Mouse (Mus musculus) kidney, adult 2 months (tissue): ENCODE measurements around the gene Cdip1. TPM values are rescaled to one million over a fixed set of nuclear protein-coding genes. Genes with fewer than 3 reads are reported as not detected.

Experiments
- DNase-seq: peaks from one replicate; pipeline ENCODE4 v3.0.0; 2021
- H3K27ac ChIP-seq: fragments of 200-500 bp; 2 replicates; pipeline ENCODE4 v1.5.1; 2012; ENCODE audit warnings: low read depth, low read length, control low read depth, inconsistent platforms; ENCODE audit not compliant: insufficient read depth
- H3K27me3 ChIP-seq: fragments of 200-500 bp; replicated peaks from 2 replicates; pipeline ENCODE4 v1.6.1; 2012; ENCODE audit warnings: mild to moderate bottlenecking, moderate library complexity, low read length, inconsistent platforms; ENCODE audit not compliant: control insufficient read depth, insufficient read depth
- H3K36me3 ChIP-seq: fragments of 200-500 bp; 2 replicates; pipeline ENCODE4 v1.6.1; 2012; ENCODE audit warnings: mild to moderate bottlenecking, moderate library complexity, low read length, inconsistent platforms; ENCODE audit not compliant: control insufficient read depth, insufficient read depth
- H3K4me1 ChIP-seq: fragments of 200-500 bp; 2 replicates; pipeline ENCODE4 v1.6.1; 2011; ENCODE audit warnings: low read length; ENCODE audit not compliant: control insufficient read depth, insufficient read depth
- H3K4me3 ChIP-seq: fragments of 200-500 bp; 2 replicates; pipeline ENCODE4 v1.5.1; 2011; ENCODE audit warnings: mild to moderate bottlenecking, low read depth, low read length, control low read depth; ENCODE audit not compliant: insufficient read depth
- CTCF ChIP-seq: fragments of 200-500 bp; conservative IDR thresholded peaks from 2 replicates; pipeline ENCODE4 v1.5.1; 2011; ENCODE audit warnings: low read depth, mild to moderate bottlenecking, control low read depth, low read length, moderate library complexity, mixed read lengths; ENCODE audit not compliant: insufficient read depth, insufficient read length
- POLR2A ChIP-seq: fragments of 200-500 bp; IDR thresholded peaks from one replicate; pipeline ENCODE4 v1.6.1; 2011; ENCODE audit warnings: low read depth, low read length, control low read depth
- WGBS: fragments of 180-500 bp; shearing (Covaris S2); methylation state at CpG from one replicate; pipeline ENCODE4 v1.1.7; 2018; 5-methylcytosine and 5-hydroxymethylcytosine counted together
- polyA plus RNA-seq: library from polyadenylated mRNA; depleted of rRNA; stranded (reverse); fragments of >200 nt; gene quantifications from 2 replicates; pipeline ENCODE4 v1.2.3, GENCODE M21; 2012

Gene Cdip1
- polyA plus RNA-seq, 1 experiment: 83.2 TPM

DNA sequence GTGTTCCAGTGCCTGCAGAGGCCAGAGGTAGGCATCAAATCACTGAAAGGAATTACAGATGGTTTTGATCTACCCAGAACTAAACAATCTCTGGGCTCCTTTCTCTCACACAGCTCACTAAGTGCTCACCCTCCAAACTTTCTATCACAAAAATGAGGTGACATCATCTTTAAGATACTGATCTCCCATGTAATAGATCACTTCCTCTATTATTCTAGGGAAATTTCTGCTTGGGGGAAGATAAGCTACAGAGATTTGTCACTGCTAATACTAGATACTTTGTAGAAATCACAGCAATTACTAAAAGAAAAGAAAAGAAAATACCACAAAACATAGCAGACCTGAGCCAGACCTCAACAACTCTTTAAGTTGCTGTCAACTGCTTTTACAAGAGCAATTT, 7.6 kb downstream of the Cdip1 start:
- Histone ChIP-seq H3K36me3 (no peaks in the 10 kb centered on the region), H3K4me3 (no peak overlapping the region), H3K4me1 (peaks cover 34% of the 10 kb centered on the region), H3K27ac (no peak overlapping the region), H3K27me3 (no peaks in the 10 kb centered on the region)
- no peak for DNase-seq
- TF ChIP-seq POLR2A (no peak), CTCF (no peak)

DNA sequence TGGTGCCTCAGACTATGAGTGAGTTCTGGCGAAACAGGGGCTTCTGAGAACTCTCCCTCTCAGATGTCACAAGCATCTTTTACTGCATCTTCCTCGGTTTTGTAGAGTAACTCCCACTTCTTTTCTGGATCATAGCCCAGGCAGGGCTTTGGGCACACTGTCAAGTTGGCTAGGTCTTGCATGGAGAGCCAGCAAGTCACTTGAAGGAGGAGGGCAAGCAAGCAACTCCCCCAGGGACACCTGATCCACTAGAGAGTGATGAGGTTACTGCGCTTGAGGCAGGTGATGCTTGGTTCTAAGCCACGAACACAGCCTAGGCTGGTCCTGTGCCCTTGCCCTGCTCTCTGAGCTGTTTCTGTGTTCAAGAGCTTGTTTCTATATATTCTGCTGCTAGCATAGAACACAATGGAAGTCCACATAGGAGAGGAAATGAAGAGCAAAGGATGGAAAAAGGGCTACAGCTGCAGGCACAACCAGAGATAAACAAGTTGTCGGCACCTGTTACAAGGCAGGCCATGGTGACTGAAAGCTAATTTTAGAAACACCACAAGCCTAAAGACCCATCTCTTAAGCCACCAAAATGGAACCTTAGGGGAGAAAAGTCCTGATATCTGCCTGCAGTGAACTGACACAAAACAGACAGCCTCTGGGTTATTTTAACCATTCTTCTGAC, 8.4 kb downstream of the Cdip1 start:
- peak; percentile 88 for DNase-seq
- no peak overlapping the region for H3K27ac ChIP-seq
- no peaks in the 10 kb centered on the region for H3K27me3 ChIP-seq
- H3K4me3 ChIP-seq: no peak overlapping the region
- H3K36me3 ChIP-seq: no peaks in the 10 kb centered on the region
- WGBS: 33% methylated on average over 5 of the region's 5 CpGs
- H3K4me1 ChIP-seq: peaks cover 41% of the 10 kb centered on the region
- TF ChIP-seq POLR2A (no peak), CTCF (no peak)

DNA sequence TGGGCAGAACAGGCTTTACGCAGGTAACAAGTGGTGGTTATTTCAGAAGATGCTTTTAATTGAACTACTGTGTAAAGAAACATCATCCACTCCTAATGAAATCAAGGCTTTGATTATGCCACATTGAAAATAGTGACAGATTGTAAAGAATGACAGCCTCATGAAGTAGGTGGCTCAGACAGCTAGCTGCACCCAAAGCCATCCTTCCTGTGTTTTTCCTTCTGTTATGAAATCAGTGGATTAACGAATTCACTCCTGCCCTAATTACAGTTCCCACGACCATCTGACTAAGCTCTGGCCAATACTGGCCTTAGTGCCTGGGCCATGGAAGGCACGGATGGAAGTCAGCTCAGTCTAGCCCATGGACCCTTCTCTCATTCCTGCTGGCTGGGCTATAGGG, 11.2 kb downstream of the Cdip1 start:
- peaks cover 38% of the 10 kb centered on the region for H3K4me1 ChIP-seq
- no peak overlapping the region for H3K4me3 ChIP-seq
- no peaks in the 10 kb centered on the region for H3K27me3 ChIP-seq
- H3K36me3 ChIP-seq: no peaks in the 10 kb centered on the region
- H3K27ac ChIP-seq: no peak overlapping the region
- no peak for TF ChIP-seq POLR2A
- 81% methylated on average over 4 of the region's 4 CpGs for WGBS
- DNase-seq: no peak

DNA sequence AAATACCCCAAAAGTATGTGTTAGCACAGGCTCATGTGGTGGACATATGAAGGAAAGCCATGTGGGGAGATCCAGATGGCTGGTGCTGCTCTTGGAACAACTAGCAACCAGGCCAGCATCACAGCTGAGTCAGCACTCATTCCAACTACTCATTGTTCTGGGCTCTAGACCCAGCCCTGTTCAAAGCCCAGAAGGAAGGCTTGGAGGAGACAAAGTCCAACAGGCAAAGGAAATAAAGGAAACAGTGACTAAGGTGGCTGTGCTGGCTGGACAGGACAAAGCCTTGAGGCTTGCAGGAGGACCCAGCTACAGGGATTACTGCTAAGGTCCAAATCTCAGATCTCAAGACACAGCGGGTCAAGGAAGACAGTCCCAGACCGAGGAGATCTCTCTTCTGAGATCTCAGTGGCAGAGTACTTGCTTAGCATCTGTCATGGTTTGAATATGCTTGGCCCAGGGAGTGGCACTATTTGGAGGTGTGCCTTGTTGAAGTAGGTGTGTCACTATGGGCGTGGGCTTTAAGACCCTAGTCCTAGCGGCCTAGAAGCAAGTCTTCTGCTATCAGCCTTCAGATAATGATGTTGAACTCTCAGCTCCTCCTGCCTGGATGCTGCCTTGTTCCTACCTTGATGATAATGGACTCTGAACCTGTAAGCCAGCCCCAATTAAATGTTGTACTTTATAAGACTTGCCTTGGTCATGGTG, 12.0 kb downstream of the Cdip1 start:
- H3K27ac ChIP-seq: no peak overlapping the region
- DNase-seq: peak; percentile 85
- H3K27me3 ChIP-seq: no peaks in the 10 kb centered on the region
- TF ChIP-seq POLR2A: no peak
- peaks cover 30% of the 10 kb centered on the region for H3K4me1 ChIP-seq
- H3K4me3 ChIP-seq: no peak overlapping the region
- 78% methylated on average over 4 of the region's 4 CpGs for WGBS
- H3K36me3 ChIP-seq: no peaks in the 10 kb centered on the region

DNA sequence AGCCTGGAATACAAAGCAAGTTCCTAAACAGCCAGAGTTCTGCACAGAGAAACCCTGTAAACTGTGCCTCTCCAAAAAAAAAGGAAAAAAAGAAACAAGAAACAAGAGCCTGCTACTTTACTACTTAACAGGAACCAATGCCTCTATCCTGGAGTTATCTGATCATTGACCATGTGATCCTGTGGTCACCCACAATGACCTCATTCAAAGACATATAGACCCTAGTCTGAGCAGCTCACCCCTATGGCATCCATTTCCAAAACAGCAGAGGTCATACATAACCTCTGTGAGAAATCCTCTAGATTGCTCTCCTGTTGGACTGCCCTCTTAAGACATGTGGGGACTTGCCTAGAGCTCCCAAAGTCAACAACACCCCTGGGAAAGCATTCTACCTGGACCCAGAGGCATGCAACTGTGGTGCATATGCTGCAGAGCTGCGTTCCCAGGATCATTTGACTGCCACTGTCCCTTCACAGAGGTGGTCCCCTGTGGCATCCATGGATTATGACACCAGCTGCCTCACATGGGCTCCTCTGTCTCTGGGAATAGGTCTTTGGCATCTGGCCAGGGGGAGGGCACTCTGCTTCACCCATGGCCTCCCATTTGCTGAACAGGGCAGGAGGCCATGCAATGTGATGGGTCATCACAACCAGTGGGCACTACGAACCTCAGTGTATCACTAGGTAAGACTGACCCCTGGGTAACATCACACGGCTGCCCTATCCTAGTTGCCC, 12.8 kb downstream of the Cdip1 start:
- peak; percentile 61 for DNase-seq
- Histone ChIP-seq H3K27me3 (no peaks in the 10 kb centered on the region), H3K4me1 (peaks cover 29% of the 10 kb centered on the region), H3K27ac (no peak overlapping the region), H3K36me3 (no peaks in the 10 kb centered on the region; the same call in 1 of the 2 replicates), H3K4me3 (no peak overlapping the region)
- 75% methylated on average over 3 of the region's 3 CpGs for WGBS
- TF ChIP-seq CTCF (no peak), POLR2A (no peak)

DNA sequence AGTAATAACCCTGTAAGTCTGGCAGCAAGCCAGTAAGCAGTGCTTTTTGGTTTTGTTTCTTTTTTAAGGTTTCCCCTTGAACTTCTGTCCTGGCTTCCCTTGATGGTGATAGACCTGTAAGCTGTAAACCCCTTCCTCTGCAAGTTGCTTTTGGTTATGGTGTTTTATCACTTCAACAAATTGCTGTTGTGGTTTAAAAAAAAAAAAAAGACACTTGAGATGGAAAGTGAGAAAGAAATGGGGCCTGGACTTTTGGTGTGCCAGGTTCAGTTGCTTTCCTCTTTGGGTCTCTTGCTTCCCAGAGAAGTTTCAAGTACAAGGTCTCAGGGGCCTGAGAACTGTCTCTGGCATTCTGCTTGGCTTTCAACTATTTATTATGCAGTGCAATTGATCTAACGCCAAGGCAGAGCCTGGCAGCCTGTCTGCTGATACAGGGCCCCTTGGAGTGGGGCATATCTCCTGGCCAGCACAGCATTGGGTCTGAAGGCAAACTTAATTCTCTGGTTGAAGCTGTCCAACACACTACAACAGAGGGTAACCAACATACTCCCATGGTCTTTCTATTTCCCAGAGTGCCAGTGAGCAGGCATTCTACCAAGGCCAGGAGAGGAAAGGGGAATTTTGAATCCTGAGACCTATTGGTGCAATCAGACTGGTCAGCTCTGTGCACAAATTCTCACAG, 16.7 kb downstream of the Cdip1 start:
- H3K4me3 ChIP-seq: no peak overlapping the region
- peak; percentile 55 for DNase-seq
- H3K36me3 ChIP-seq: peaks cover 3% of the 10 kb centered on the region
- no peaks in the 10 kb centered on the region for H3K27me3 ChIP-seq
- H3K4me1 ChIP-seq: peaks cover 20% of the 10 kb centered on the region
- H3K27ac ChIP-seq: no peak overlapping the region
- 14% methylated on average over 1 of the region's 1 CpGs for WGBS
- no peak for TF ChIP-seq CTCF
- TF ChIP-seq POLR2A: no peak

DNA sequence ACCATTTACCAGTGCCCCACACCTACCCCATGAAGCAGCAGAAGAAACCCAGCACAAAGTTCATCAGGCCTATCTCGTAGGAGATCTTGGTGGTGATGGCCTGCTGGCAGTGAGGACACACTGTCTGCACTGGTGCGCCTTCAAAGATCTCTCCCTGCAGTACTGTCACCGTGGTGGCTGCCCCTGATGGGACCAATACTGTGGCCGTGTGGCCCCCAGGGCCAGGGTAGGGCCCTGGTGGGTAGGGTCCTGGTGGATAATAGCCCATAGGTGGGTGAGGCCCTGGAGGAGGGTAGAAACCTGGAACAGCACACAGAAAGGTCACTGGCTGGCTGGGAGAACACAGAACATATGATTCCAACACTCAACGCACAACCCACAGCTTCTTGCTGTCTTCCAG, 21.4 kb downstream of the Cdip1 start:
- Histone ChIP-seq H3K36me3 (peaks cover 4% of the 10 kb centered on the region), H3K27ac (no peak overlapping the region)

More for the DNA sequence above, 21.4 kb downstream of the Cdip1 start:
- no peak overlapping the region for H3K4me3 ChIP-seq
- H3K4me1 ChIP-seq: peaks cover 2% of the 10 kb centered on the region; the same call in 1 of the 2 replicates
- no peak for DNase-seq
- WGBS: 91% methylated on average over 5 of the region's 5 CpGs
- TF ChIP-seq POLR2A: no peak
- TF ChIP-seq CTCF: no peak
- no peaks in the 10 kb centered on the region for H3K27me3 ChIP-seq
